Mouse (Mus musculus) adrenal gland, adult 2 months (tissue): ENCODE results near the gene Trap1a. TPM values are rescaled to one million over a fixed set of nuclear protein-coding genes. Genes with fewer than 3 reads are reported as not detected.
"Not testable (repeated sequence)": the region's sequence is repeated elsewhere in the genome, so short reads cannot be mapped to it uniquely, and the experiment has no call there.

ENCODE experiments used
- DNase-seq: peaks from one replicate; pipeline ENCODE4 v3.0.0; 2021
- long read RNA-seq: library from polyadenylated mRNA; stranded (forward); transcript quantifications from one replicate; pipeline ENCODE4 v2.0.0, GENCODE M21; 2021
- polyA plus RNA-seq: library from polyadenylated mRNA; depleted of rRNA; stranded (reverse); fragments of >200 nt; gene quantifications from 2 replicates; pipeline ENCODE4 v1.2.3, GENCODE M21; 2012; rRNA removed
- total RNA-seq, 2 experiments: library from RNA; stranded (reverse); gene quantifications; 2 replicates each; pipeline ENCODE4 v1.2.3; 2021

Gene Trap1a
- total RNA-seq (not detected), polyA plus RNA-seq (not detected in 2 replicates)
- long read RNA-seq = 0 reads

GRCm38 (mm10) chrX:139333263-139333994 is at the start of gene Trap1a:
Trap1a (plus strand) TSS chrX:139333683.
- no peak for DNase-seq

DNA sequence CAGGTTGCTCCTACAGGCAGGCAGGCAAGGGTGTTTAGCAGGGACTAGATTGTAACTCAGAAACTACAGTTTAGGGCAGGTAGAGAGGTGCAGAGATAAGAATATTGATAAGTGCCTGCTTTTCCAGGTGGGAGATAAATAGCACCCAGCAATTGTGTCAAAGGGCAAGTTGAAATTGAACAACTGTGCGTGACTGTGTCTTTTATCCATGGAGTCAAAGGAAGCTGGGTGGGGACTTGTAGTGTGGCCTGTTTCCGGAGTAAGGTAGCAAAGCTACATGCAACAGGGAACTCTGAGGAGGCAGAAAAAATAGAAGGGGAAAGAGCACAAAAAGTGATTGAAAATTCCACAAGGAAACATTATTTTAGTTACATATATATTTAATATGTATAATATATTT is 40.4 kb upstream of the Trap1a start:
- no peak for DNase-seq

DNA sequence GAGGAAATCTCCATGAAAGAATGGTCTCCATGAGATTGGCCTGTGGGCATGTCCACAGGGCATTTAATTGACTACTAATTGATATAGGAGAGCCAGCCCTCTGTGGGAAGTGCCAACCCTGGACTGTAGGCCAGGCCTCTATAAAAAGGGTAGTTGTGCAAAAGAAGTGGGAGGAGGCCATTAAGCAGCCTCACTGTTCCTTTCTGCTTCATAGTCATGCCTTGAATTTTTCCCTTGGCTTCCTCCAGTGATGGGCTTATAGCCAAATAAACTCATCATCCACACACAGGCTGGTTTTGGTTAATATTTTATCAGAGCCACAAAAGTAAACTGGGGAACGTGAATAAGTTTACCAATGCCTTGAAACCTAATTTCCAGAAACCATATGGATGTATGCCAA is 38.2 kb upstream of the Trap1a start:
- no peak for DNase-seq

- not testable (repeated sequence) for DNase-seq
These were observed 16.1 kb upstream of the Trap1a start for GRCm38 (mm10) chrX:139317356-139317755.

DNA sequence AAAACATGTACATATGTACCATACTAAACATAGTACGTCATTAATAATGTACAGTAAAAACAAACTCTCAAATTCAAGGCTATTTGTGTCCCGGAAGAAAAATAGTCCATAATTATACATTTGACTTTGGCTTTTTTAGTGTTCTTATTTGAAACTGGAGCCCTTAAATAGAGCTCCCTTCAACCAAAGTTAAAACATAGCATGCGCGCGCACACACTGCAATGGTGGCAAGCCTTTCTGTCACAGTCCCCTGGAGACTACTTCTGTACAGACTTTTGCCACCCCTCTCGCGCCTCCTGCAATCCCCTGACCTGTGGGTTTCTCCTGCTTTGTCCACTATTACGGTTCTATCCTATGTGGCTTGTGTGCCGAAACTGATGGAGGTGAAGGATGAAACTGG is 900 bp upstream of the Trap1a start:
- no peak for DNase-seq

DNA sequence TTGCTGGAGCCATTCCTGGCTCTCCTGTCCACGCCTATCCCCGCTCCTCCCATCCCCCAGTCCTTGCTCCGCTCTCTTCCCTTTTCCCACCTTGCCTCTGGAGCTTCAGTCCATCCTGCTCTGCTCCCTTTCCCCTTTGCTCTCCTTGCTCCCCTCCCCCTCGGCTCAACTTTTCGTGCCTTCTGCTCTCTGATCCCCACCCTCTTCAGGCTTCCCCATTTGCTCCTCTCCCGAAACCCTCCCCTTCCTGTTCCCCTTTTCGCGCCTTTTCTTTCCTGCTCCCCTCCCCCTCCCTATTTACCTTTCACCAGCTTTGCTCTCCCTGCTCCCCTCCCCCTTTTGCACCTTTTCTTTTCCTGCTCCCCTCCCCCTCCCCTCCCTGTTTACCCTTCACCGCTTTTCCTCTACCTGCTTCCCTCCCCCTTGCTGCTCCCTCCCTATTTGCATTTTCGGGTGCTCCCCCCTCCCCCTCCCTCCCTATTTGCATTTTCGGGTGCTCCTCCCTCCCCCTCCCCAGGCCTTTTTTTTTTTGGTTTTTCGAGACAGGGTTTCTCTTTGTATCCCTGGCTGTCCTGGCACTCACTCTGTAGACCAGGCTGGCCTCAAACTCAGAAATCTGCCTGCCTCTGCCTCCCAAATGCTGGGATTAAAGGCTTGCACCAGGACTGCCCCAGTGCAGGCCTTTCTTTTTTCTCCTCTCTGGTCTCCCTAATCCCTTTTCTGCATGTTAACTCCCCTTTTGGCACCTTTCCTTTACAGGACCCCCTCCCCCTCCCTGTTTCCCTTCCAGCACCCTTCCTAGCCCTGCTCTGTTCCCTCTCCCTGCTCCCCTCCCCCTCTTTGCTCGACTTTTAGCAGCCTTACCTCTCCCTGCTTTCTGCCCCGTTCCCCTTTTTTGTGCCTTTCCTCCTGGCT is 1.3 kb downstream of the Trap1a start:
- no peak for DNase-seq

DNA sequence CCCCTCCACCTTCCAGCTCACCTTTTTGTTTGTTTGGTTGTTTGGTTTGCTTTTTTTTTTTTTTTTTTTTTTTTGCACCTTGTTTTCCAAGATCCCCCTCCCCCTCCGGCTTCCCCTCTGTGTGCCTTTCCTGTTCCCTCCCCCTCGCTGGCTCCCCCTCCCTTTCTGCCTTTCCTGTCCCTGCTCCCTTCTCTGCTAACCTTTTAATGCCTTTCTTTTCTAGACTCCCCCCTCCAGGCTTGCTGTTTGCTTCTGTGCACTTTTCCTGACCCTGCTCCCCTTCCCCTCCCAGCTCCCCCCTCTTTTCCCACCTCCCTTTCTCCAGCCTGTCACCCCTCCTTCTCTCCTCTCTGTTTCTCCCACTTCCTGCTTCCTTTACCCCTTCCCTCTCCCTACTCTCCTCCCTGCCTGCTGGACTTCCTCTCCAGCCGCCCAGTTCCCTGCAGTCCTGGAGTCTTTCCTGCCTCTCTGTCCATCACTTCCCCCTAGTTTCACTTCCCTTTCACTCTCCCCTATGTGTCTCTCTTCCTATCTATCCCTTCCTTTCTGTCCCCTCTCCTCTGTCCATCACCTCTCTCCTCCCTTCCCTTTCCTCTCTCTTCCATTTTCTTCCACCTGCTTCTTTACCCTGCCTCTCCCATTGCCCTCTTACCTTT is 2.1 kb downstream of the Trap1a start:
- no peak for DNase-seq

- DNase-seq = no peak
These were observed 6.1 kb downstream of the Trap1a start for GRCm38 (mm10) chrX:139339553-139339952.

- no peak for DNase-seq
These were observed 7.7 kb downstream of the Trap1a start for GRCm38 (mm10) chrX:139341185-139341584.

GRCm38 (mm10) chrX:139352192-139352772 is 18.8 kb downstream of the Trap1a start:
- DNase-seq = no peak

- no peak for DNase-seq
These were observed 24.3 kb downstream of the Trap1a start for GRCm38 (mm10) chrX:139357639-139358260.

GRCm38 (mm10) chrX:139358361-139358760 is 24.9 kb downstream of the Trap1a start:
- no peak for DNase-seq

GRCm38 (mm10) chrX:139366837-139367528 is 33.5 kb downstream of the Trap1a start:
- no peak for DNase-seq

- no peak for DNase-seq
These were observed 34.0 kb downstream of the Trap1a start for GRCm38 (mm10) chrX:139367529-139367908.

DNA sequence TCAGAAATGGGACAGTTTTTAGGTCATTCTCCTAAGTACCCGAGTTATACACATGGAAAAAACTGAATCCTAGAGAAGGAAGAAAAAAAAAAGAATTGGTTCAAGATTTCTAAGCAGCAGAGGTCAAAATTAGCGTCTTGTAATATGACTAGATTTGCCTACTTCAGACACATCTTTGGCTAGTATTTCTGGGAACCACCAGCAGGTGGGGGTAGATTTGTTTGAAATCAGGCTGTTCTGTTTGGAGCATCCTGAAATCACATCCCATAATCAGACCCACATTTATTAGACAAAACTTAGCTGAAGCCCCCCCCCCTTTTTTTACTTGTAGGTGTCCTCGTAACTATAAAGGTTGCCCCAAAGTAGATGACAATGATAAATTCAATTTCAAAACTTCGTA is 35.6 kb downstream of the Trap1a start:
- DNase-seq = no peak

DNA sequence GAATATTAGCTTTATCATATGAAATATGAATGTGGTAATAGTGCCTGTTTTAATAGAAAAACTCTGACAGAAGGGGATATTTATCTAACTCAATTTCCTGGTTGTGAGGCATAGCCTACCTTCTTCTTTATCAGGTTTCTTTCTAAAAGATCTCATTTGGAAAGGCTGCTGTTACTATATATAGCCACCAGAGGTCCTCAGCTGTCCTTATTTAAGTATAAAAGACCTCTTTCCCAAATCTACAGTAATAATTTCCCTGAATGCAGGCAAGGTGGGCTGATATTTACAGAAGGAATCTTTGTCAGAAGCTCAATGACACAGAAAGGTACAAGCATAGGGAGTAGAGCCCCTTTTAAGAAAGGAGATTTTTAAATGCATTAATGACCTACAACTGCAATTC is 39.2 kb downstream of the Trap1a start:
- no peak for DNase-seq

Other genes with a start within 250 kb of the Trap1a start
- gene Serpina7, start 248.4 kb upstream of the Trap1a start, total RNA-seq = not detected
- not detected in 2 replicates for gene Serpina7, start 248.4 kb upstream of the Trap1a start, polyA plus RNA-seq
- not detected for gene 4930513O06Rik, start 247.4 kb upstream of the Trap1a start, total RNA-seq
- not detected in 2 replicates for gene 4930513O06Rik, start 247.4 kb upstream of the Trap1a start, polyA plus RNA-seq
- gene 4933428M09Rik, start 154.5 kb upstream of the Trap1a start, total RNA-seq = not detected
- not detected in 2 replicates for gene 4933428M09Rik, start 154.5 kb upstream of the Trap1a start, polyA plus RNA-seq
- 1 to 10 TPM; 2.2 to 4.3 TPM for gene Mum1l1, start 123.6 kb upstream of the Trap1a start, total RNA-seq
- gene Mum1l1, start 123.6 kb upstream of the Trap1a start, polyA plus RNA-seq = 0.04 and 0.31 TPM in 2 replicates
- under 1 TPM; 0.52 to 0.93 TPM for gene D330045A20Rik, start 146.7 kb downstream of the Trap1a start, total RNA-seq
- gene D330045A20Rik, start 146.7 kb downstream of the Trap1a start, polyA plus RNA-seq = not detected in 2 replicates
- 10 to 100 TPM; 34.1 to 49.3 TPM for gene Rnf128, start 229.6 kb downstream of the Trap1a start, total RNA-seq
- gene Rnf128, start 229.6 kb downstream of the Trap1a start, polyA plus RNA-seq = 52.4 and 63.8 TPM in 2 replicates